25 mouse cellular contexts compared by ENCODE assay signal in genomic region chr4:133853630-133854029, GRCm38 (mm10). TPM values are rescaled to one million over a fixed set of nuclear protein-coding genes. Genes with fewer than 3 reads are reported as not detected.
A peak's percentile ranks its signal among the peaks of the same experiment; 100 is the strongest.
DNase-seq lines count a peak whose midpoint lies in the region; ATAC-seq and TF ChIP-seq lines count a peak whose summit lies in the region.
"Had no signal": no experiment of that assay in that cellular context is flagged by ENCODE, and none has a peak within 500 bp of the region (broad histone marks: within the 10 kb centered on the region; RNA-seq: fewer than 3 reads in every experiment).

No protein-coding gene starts in this region.

- H3K4me2 ChIP-seq in forebrain, postnatal 0 days (ENCODE audit: low read depth) = no peak overlapping the region
- no peak overlapping the region for H3K4me2 ChIP-seq in forebrain, embryonic 11.5 days (ENCODE audit: low read depth, low read length, severe bottlenecking)
- no peak overlapping the region for H3K4me2 ChIP-seq in neural tube, embryonic 13.5 days
- H3K4me2 ChIP-seq in neural tube, embryonic 15.5 days = no peak overlapping the region
- H3K4me2 ChIP-seq: embryonic facial prominence, embryonic 13.5 days; heart, embryonic 13.5 days; hindbrain, embryonic 12.5 days; midbrain, embryonic 12.5 days had no signal

- 49% methylated on average over 10 of the region's 10 CpGs for WGBS in forebrain, postnatal 0 days
- WGBS in forebrain, embryonic 11.5 days = 60% methylated on average over 10 of the region's 10 CpGs
- 46% methylated on average over 10 of the region's 10 CpGs for WGBS in neural tube, embryonic 13.5 days
- WGBS in neural tube, embryonic 15.5 days = 36% methylated on average over 10 of the region's 10 CpGs

- H3K4me1 ChIP-seq in forebrain, postnatal 0 days (ENCODE audit: insufficient read depth) = no peaks in the 10 kb centered on the region
- H3K4me1 ChIP-seq in forebrain, embryonic 11.5 days (replicated peaks; ENCODE audit: control insufficient read depth, insufficient read depth, low read length) = no peaks in the 10 kb centered on the region
- peaks cover 9% of the 10 kb centered on the region for H3K4me1 ChIP-seq in neural tube, embryonic 13.5 days (replicated peaks)
- peaks cover 5% of the 10 kb centered on the region for H3K4me1 ChIP-seq in neural tube, embryonic 15.5 days
- H3K4me1 ChIP-seq: embryonic facial prominence, embryonic 13.5 days; heart, embryonic 13.5 days; hindbrain, embryonic 12.5 days; midbrain, embryonic 12.5 days had no signal

- no peaks in the 10 kb centered on the region for H3K27me3 ChIP-seq in forebrain, postnatal 0 days (ENCODE audit: insufficient read depth, low read length)
- no peaks in the 10 kb centered on the region for H3K27me3 ChIP-seq in forebrain, embryonic 11.5 days (ENCODE audit: control insufficient read depth, insufficient read depth, low read length)
- no peaks in the 10 kb centered on the region for H3K27me3 ChIP-seq in neural tube, embryonic 13.5 days
- no peaks in the 10 kb centered on the region for H3K27me3 ChIP-seq in neural tube, embryonic 15.5 days (replicated peaks)
- H3K27me3 ChIP-seq: embryonic facial prominence, embryonic 13.5 days; heart, embryonic 13.5 days; hindbrain, embryonic 12.5 days; midbrain, embryonic 12.5 days had no signal

- H3K9ac ChIP-seq in forebrain, postnatal 0 days = no peak overlapping the region
- H3K9ac ChIP-seq in forebrain, embryonic 11.5 days (ENCODE audit: low read length) = no peak overlapping the region; the same call in 1 of the 2 replicates
- peak overlapping the region; percentile 17; the same call in 1 of the 2 replicates for H3K9ac ChIP-seq in neural tube, embryonic 13.5 days
- H3K9ac ChIP-seq in neural tube, embryonic 15.5 days (replicated peaks) = peak overlapping the region; percentile 18; the same call in 1 of the 2 replicates
- H3K9ac ChIP-seq: embryonic facial prominence, embryonic 13.5 days; heart, embryonic 13.5 days; hindbrain, embryonic 12.5 days; midbrain, embryonic 12.5 days had no signal

- ATAC-seq in forebrain, postnatal 0 days = 0 out of 2 replicates have a peak, but pooled peaks have one; percentile 47
- ATAC-seq in forebrain, embryonic 11.5 days (replicated peaks; ENCODE audit: low FRiP score) = no peak
- ATAC-seq in neural tube, embryonic 13.5 days (ENCODE audit: low read depth) = no peak
- ATAC-seq in neural tube, embryonic 15.5 days (ENCODE audit: low FRiP score) = no peak
- ATAC-seq: forebrain, embryonic 16.5 days had no signal

- peaks cover 5% of the 10 kb centered on the region; the same call in 1 of the 2 replicates for H3K36me3 ChIP-seq in forebrain, postnatal 0 days (ENCODE audit: insufficient read depth)
- H3K36me3 ChIP-seq in forebrain, embryonic 11.5 days (ENCODE audit: control insufficient read depth, insufficient read depth, low read length) = no peaks in the 10 kb centered on the region
- H3K36me3 ChIP-seq in neural tube, embryonic 13.5 days = peaks cover 8% of the 10 kb centered on the region
- H3K36me3 ChIP-seq in neural tube, embryonic 15.5 days = peaks cover 10% of the 10 kb centered on the region
- H3K36me3 ChIP-seq: midbrain, embryonic 12.5 days had no signal

- DNase-seq in forebrain, postnatal 0 days = no peak
- DNase-seq in forebrain, embryonic 11.5 days (ENCODE audit: low spot score) = no peak
- DNase-seq in left cerebral cortex, postnatal 25 days (ENCODE audit: low spot score in 2 of 2) = peak; percentile 35 to 58
- no peak for DNase-seq in left cerebral cortex, postnatal 4 days
- DNase-seq in neural tube, embryonic 10.5 days (ENCODE audit: extremely low spot score, low spot score) = no peak
- no peak for DNase-seq in thymus, postnatal 4 days
- DNase-seq: adrenal gland, postnatal 10 days; cerebellum, adult 2 months; cerebellum, postnatal 25 days; gastrocnemius, postnatal 36 days; heart, adult 2 months; heart, postnatal 14 days; kidney, adult 8-10 months; kidney, postnatal 10 days; lung, postnatal 4 days; thymus, adult 2 months had no signal

- no peak overlapping the region for H3K27ac ChIP-seq in forebrain, postnatal 0 days (ENCODE audit: low read depth, low read length)
- no peak overlapping the region for H3K27ac ChIP-seq in forebrain, embryonic 11.5 days (ENCODE audit: low read depth, low read length)
- peak overlapping the region; percentile 38; the same call in 1 of the 2 replicates for H3K27ac ChIP-seq in neural tube, embryonic 13.5 days (replicated peaks)
- H3K27ac ChIP-seq in neural tube, embryonic 15.5 days (replicated peaks) = no peak overlapping the region
- H3K27ac ChIP-seq: embryonic facial prominence, embryonic 13.5 days; heart, adult 2 months; heart, embryonic 13.5 days; hindbrain, embryonic 12.5 days; midbrain, embryonic 12.5 days; stomach, postnatal 0 days had no signal

- intact Hi-C loops in left cerebral cortex, postnatal 25 days (cut with DNase I) = no loop called here
- intact Hi-C loops in left cerebral cortex, postnatal 4 days (cut with DNase I) = no loop called here

- H3K9me3 ChIP-seq in forebrain, postnatal 0 days (ENCODE audit: low read length) = no peaks in the 10 kb centered on the region
- H3K9me3 ChIP-seq in forebrain, embryonic 11.5 days (ENCODE audit: control insufficient read depth, low read length) = no peaks in the 10 kb centered on the region
- H3K9me3 ChIP-seq in neural tube, embryonic 13.5 days = no peaks in the 10 kb centered on the region
- H3K9me3 ChIP-seq in neural tube, embryonic 15.5 days (replicated peaks) = no peaks in the 10 kb centered on the region
- H3K9me3 ChIP-seq: embryonic facial prominence, embryonic 13.5 days; heart, embryonic 13.5 days; hindbrain, embryonic 12.5 days; midbrain, embryonic 12.5 days had no signal

- no peak overlapping the region for H3K4me3 ChIP-seq in forebrain, postnatal 0 days (ENCODE audit: low read depth, low read length)
- H3K4me3 ChIP-seq in forebrain, embryonic 11.5 days (ENCODE audit: low read depth, low read length) = no peak overlapping the region
- H3K4me3 ChIP-seq in neural tube, embryonic 13.5 days = no peak overlapping the region
- H3K4me3 ChIP-seq in neural tube, embryonic 15.5 days (replicated peaks) = no peak overlapping the region
- H3K4me3 ChIP-seq: embryonic facial prominence, embryonic 13.5 days; heart, adult 2 months; heart, embryonic 13.5 days; hindbrain, embryonic 12.5 days; midbrain, embryonic 12.5 days; myocyte had no signal

- TF ChIP-seq CTCF in forebrain, postnatal 0 days (IDR thresholded peaks at IDR 0.05; ENCODE audit: low read depth) = no peak

RNA-seq across cellular contexts. Expression of gene Rps6ka1, which starts 34.0 kb away (rescaled TPM):
- 21.2 and 21.4 TPM in 2 replicates for total RNA-seq in forebrain, postnatal 0 days (2014; rRNA removed)
- 14.3 and 19.4 TPM in 2 replicates for polyA plus RNA-seq in forebrain, postnatal 0 days (2015; fragmentation: Nextera tagmentation; extraction: Ambion mirVana)
- polyA plus RNA-seq in forebrain, embryonic 11.5 days (2014; fragmentation: Nextera tagmentation; extraction: Ambion mirVana) = 31.5 and 32.2 TPM in 2 replicates
- total RNA-seq in left cerebral cortex, postnatal 25 days (2021) = 10 to 100 TPM; 13.1 to 14.1 TPM
- 10 to 100 TPM; 16.8 to 18.7 TPM for total RNA-seq in left cerebral cortex, postnatal 4 days (2021)
- 21.3 and 21.8 TPM in 2 replicates for polyA plus RNA-seq in neural tube, embryonic 13.5 days (2015; fragmentation: Nextera tagmentation; extraction: Ambion mirVana)
- 23.7 and 38.8 TPM in 2 replicates for polyA plus RNA-seq in neural tube, embryonic 15.5 days (2015; fragmentation: Nextera tagmentation; extraction: Ambion mirVana)

Comparison
In these comparisons a context has a peak if more than half of its experiments do, and no peak if none do; other contexts are left out.
1. DNase-seq: peak in left cerebral cortex, postnatal 25 days (2 of 2); none in forebrain, postnatal 0 days (single experiment), forebrain, embryonic 11.5 days (single experiment), left cerebral cortex, postnatal 4 days (single experiment), neural tube, embryonic 10.5 days (single experiment) and thymus, postnatal 4 days (single experiment).
2. H3K9ac ChIP-seq: peak in neural tube, embryonic 13.5 days (single experiment) and neural tube, embryonic 15.5 days (single experiment); none in forebrain, postnatal 0 days (single experiment) and forebrain, embryonic 11.5 days (single experiment).